Mouse (Mus musculus) megakaryocyte, adult 5-6 weeks (primary cell): ENCODE measurements at regions not wholly inside any gene's neighbourhood (a gene's known extent, or its start where the extent isn't known, plus 50 kb on each side); places are given as distances from the start of the nearest gene placed in this dataset.

ENCODE experiments used
- ATAC-seq: 2 replicates; pipeline ENCODE4 v1.8.0; 2016; ENCODE audit warnings: mild to moderate bottlenecking, inconsistent platforms; ENCODE audit not compliant: poor library complexity, severe bottlenecking

DNA sequence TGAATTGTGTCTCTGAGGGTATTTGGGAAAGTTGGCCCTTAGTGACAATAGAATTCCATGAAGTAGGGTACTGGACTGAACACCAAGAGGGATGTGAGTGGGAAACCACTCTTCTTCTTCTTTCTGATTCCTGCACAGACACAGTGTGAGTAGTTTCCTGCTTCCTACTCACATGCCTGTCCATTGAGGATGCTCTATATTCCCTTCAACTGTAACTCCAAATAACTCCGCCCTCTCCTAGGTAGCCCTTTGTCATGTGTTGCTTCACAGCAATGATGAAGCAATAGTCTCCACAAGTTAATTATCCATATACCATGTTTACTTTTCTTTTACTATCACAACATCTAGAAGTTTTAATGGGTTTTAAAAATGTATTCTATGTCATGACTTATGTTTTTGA is 132.7 kb upstream of the Tusc1 start:
- ATAC-seq: peak; percentile 60

DNA sequence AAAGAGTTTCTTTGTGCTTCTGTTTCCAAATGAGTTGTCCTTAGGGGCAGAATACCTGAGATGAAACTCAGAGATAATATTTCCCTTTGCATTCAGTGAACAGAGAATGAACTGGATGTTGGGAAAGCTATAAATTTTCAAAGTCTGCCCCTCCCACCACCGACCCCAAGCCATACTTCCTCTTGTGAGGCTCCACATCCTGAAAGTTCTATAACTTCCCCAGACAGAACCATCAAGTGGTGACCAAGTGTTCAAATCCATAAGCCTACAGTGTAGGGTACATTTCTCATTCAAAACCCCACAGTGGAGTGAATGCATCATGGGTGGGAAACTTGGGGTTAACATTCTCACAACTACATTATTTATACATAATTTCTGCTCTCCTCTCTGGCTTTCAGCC is 132.1 kb upstream of the Tusc1 start:
- peak; percentile 97 for ATAC-seq

DNA sequence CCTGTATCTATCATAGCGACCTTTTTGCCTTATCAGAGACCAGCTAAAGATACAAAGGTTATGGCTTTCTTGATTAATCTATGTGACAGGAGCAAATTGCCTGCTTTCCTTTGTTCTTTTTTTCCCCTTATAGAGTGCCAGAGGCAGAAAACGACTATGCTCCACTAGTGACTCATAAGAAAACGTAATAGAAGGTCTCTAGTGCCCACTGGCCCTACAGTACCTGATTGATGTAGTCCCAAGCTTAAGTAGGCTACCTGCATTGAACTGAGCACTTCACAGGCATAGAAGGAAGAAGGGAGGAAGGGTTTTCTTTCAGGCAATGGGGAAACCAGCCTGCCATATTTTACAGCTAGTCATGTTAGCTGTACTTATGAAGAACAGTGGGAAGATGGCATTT is 116.0 kb upstream of the Tusc1 start:
- ATAC-seq: no peak

DNA sequence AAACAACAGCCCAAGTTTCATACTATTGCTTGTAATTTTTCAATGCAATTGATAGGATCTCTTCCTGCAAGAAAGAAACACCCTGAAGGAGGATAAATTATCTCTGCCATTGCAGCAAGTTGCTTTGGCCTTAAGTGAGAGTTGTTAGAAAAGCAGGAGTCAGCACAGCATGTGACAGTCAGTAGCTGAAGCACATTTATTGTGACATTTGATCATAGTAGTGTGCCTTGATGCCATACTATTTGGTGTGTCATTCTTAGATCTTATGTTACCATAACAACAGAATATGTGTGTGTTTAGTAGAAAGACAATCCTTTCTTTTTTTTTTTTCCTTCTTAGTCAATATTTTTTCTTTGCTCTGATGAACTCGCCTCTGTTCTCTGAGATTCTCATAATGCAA is 115.5 kb upstream of the Tusc1 start:
- no peak for ATAC-seq

DNA sequence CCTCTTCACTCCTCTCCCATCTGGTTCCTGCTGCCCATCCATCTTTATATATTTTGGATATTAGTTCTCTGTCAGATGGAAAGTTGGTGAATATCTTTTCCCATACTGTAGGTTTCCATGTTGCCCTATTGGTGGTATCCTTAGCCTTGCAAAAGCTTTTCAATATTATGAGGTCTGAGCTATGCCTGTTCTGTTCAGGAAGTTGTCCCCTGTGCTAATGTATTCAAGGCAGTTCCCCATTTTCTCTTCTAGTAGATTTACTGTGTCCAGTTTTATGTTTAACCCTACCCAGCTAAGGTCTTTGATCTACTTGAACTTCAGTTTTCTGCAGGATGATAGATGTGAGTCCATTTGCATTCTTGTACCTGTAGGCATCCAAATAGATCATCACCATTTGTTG is 109.4 kb upstream of the Tusc1 start:
- peak; percentile 63 for ATAC-seq

DNA sequence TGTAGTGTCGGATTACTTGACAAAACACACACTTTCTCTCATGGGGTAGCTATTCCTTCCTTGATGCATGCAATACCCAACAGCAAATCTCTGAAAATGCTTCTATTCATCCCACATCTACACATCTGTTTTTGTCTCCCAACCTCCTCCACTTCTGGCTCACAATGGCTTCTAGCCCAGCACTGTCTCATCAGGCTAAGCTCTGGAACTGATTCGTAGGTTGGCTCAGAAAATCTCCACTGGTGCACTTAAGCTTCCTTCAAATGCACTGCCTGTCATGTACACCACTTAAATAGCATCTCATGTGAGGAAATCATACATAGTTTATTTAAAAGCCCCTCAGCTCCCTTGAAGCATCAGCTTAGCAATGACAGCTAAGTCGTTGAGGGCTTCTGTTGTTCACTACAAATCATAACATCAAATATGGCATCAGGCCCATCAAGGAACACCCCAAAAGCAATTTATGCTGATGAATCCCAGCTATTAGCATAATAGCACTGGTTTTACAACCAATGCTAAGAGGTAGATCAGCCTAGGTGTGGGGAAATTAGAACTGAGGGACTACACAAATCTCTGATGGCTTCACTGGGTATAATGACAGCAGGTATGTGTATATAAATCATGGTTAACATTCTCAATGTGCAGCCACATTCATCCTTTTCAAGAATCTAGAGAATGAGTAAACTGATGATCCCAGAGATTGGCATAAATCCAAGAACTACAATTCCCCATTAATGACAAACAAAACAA is 103.5 kb upstream of the Tusc1 start:
- ATAC-seq: no peak

DNA sequence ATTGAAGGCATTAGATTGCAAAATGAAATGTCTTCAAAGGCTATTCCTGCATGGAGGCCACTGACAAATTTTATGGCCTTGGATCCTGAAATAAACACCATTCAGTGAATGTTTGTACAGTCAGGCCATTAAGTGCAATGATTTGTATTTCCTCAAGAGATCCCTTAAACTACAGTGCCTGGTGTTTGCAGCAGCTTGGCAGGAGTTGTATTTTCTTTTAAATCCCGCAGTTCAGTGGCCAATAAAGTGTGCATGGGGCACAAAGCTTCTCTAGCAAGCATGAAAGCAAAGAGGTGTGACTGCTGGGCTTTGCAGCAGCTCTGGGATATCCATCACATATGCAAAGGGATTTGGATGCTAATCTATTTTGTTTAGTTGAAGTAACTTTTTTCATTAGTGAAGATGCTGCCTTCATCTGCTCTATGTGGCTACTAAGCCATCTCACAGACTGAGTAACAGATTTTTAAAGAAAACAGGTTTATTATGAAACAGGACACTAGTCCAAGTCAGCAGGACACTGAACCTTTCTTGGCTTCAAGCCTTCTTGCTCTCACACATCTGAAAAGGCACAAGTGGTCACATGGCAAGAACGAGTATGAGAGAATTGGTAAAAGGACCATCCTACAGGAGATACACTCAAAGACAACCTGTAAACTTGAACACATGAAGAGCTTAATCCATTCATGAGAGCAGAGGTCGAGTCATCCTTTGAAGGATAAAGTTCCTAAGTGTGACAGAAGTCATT is 102.2 kb upstream of the Tusc1 start:
- ATAC-seq: no peak

DNA sequence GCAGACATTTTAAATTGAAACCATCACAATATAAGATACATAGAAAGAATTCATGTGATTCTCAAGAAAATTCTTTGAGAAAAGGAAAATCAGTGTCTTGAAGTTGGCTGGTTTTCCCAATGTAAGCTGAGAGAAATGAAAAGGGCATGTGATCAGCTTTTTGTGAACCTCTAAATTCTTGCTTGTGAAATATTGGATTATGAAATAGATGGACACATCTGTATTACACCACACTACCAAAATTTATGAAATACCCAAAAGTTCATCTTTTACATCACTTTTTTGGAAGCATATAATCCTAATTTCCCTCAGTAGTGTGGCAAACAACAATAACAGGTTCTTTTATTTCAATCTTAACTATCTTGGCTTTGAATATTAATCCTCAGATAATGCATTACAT is 77.4 kb upstream of the Tusc1 start:
- peak; percentile 87 for ATAC-seq

DNA sequence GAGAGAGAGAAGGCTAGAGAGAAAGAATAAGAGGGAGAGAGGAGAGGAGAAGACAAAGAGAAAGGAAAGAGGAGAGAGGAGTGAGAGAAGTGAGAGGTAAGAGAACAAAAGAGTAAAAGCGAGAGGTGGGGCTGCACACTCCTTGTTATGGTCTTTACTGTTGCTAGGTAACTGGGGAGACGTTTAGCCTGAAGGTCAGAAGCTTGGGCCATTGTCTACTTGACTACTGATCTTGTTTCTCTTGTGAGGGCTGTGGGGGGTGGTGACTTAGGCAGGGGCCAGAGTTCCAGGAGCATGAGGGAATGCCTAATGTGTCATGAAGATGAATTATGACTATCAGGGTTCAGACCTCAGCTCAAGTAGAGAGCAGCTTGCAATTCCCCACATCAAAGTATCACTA is 71.6 kb upstream of the Tusc1 start:
- ATAC-seq: no peak

DNA sequence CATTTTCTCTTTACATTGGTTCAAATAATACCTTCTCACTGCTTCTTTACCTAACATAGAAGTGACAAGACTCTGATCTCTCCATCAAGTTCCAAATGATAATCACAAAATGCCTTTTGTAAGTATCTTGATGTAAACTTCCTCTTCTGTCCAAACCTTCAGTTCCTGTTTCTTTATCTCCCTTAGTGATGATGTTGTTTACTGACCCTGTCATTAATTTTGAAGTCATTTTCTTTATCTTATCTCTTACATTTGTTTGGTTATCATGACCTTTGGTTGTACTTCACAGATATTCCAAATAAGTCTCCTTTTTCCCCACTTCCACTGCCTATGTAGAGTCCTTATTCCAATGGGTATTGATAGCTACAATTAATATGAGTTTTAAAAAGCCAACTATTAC is 65.3 kb upstream of the Tusc1 start:
- peak; percentile 91 for ATAC-seq
